Mouse (Mus musculus) MN1 (cell line): ENCODE measurements around the gene Slc35e2.
"Not testable (repeated sequence)": the region's sequence is repeated elsewhere in the genome, so short reads cannot be mapped to it uniquely, and the experiment has no call there.

Experiments used
- DNase-seq: peaks from one replicate; pipeline ENCODE4 v3.0.0-alpha.2; 2016; ENCODE audit warnings: low spot score

Slc35e2 gene

GRCm38 (mm10) chr4:155601091-155601996 lies at the start of gene Slc35e2:
TSS of gene Slc35e2 (plus strand) at chr4:155601416.
- DNase-seq, result peak; percentile 95

GRCm38 (mm10) chr4:155552917-155553532 lies 48.2 kb upstream of the Slc35e2 start:
- DNase-seq, result no peak

DNA sequence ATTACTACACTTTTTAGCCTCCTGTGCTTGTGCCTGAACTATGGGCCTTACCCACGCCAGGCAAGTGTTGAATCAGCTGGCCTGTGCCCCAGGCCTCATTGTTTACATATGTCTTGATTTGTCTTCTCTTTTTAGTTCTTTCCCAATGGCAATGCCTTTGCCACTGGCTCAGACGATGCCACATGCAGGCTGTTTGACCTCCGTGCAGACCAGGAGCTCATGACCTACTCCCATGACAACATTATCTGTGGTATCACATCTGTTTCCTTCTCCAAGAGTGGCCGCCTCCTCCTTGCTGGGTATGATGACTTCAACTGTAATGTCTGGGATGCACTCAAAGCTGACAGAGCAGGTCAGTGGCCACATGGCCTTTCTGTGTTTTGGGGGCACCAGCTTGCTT lies 46.3 kb upstream of the Slc35e2 start:
- peak; percentile 69 for DNase-seq

- DNase-seq, result no peak
Measured at GRCm38 (mm10) chr4:155555464-155555863, 45.8 kb upstream of the Slc35e2 start.

DNA sequence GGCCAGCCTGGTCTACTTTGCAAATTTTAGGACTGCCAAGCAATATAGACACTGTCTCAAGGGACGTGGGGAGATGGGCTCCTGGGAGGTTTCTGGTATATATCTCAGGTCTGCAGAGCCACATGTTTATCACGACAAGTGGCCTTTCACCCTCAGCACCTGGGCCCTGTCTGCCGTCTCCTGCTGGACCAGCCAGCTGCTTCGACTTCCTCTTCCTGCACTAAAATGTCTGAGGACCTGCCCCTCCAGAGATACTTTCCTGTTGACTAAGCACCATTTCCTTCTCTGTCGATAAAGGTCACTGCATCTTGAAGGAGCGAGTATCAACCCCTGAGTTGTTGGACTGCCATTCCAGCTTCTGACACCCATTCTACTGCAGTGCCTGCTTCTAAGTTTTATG lies 41.8 kb upstream of the Slc35e2 start:
- DNase-seq, result no peak

DNA sequence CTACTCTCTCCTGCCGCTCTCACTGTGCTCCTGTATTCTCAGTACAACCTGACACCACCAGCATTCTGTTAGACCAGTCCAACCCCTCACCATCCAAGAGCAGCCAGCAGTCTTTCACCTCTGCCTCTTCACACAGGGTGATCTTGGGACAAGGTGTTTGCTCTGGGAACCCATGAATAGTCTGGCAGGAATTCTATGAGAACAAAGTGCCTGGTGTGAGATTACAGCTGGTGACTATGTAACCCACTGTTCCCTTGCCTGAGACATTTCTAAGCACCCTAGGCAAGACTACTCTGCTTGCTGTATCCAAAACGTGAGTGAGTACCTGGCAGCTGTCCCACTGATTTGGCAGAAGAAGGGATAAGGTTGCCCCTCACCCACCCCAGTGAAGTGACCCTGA lies 40.3 kb upstream of the Slc35e2 start:
- DNase-seq, result no peak

DNA sequence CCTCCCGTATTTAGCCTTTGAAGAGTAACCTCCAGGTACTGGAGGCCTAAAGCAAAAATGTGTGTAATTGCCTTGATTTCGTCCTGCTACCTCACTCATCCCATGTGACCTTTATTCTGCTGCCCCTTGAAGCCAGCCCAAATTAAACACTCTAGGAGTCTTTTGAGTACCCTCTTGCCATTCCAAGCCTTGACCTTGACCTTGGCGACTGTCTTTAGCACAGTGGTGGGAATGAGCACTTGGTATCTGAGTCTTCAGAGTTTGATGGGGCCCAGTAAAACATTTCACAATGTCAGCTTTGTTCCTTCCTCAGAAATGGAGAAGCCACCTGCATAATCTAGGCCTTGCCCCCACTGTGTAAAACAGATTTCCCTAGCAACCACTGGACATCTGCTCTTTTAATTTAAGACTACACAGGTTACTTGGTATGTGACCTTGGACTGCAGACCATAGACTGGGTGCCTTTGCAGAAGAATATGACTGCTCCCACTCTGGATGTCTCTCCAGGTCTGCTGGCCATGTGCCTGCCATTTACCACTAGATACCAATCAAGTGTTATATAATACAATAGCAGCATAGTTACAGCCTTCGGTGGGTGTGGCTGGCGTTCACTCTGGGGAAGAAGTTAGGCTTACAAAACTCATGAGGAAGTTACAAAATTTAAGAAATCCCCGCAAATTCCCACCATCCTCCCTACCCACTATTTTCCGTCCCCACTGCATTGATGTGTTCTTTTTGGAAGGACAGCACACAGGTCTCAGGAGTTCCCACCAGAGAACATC lies 39.4 kb upstream of the Slc35e2 start, which contains the start of gene Nadk:
TSS of gene Nadk (plus strand) at position 718 of the 782 bp plus-strand sequence.
- DNase-seq, result no peak

DNA sequence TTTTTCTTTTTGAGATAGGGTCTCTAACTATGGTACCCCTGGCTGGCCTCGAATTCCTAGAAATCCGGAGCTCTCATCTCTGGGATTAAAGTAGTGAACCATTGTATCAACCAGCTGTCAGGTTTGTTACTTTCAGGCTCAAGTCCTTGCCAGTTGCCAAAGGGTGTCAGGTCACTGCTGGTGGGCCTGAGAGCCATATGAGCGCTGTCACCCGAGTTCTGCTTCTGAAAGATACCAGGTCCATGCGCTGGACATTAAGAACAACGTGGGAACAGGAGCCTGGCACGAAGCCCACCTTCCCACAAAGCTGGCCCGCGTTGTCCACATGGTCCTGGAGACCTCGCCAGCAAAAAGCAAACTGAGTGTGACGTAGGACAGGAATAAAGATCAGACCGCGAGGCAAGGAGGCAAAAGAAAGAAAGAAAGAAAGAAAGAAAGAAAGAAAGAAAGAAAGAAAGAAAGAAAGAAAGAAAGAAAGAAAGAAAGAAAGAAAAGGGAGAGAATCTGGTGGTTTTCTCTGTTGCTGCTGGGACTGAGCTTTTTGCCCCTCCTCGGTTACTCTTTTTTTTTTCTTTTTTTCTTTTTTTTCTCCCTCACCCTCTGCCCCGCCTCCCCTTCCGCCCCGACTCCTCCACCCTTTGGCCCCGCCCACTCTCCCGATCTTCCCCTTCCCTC lies 38.4 kb upstream of the Slc35e2 start:
- DNase-seq, result peak; percentile 83

- peak; percentile 97 for DNase-seq
Measured at GRCm38 (mm10) chr4:155563400-155564231, 37.6 kb upstream of the Slc35e2 start.

- peak; percentile 76 for DNase-seq
Measured at GRCm38 (mm10) chr4:155564315-155565069, 36.7 kb upstream of the Slc35e2 start.

DNA sequence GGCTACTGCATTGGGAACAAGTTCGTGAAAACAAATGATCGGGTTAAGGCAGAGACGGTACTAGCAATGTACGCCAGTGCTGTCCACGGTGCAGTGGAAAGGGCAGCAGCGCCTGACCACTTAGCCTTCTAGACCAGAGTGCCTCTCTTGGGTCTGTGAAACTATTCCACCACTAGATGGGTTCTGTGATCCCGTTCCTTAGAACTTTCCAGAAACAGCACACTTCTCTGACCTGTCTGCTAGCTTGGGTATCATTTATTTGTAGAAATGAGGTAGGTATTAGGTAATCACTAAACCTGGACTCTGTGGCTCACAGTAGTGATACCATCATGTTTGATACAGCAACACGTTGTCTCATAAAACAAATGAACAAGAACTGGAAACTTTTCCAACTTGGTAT lies 34.7 kb upstream of the Slc35e2 start:
- DNase-seq, result no peak

- peak; percentile 48 for DNase-seq
Measured at GRCm38 (mm10) chr4:155568170-155568569, 33.0 kb upstream of the Slc35e2 start.

DNA sequence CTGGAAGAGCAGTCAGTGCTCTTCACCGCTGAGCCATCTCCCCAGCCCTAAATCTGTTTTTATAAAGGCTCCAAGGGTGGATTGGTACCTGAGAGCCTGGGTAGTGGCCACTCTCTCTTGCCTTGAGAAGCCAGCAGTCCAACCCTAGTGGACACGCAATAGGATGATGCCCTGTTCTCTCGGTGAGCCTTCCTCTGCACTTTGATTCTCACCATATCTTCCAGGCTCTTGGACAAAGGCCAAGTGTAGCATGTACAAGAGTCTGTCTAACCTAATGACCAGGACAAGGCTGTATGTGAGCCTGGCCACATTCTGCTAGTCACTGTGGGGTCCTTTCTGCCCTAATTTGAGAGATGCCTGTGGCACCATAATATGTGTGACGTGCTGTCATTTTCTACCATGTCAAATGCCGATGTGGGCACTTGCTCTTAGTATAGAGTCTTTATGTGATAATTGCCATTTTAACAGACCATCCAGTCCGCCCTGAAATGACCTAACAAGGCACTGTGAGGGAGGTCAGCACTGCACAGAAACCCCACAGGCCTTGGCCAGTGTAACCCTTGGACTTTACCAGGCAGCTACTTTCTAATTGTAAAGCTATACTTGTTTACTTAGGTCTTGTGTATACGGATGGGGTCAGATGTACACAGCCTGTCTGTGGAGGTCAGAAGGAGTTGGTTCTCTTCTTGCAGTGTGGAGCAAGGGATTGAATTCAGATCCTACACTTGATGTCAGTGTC lies 32.4 kb upstream of the Slc35e2 start:
- peak; percentile 42 for DNase-seq

DNA sequence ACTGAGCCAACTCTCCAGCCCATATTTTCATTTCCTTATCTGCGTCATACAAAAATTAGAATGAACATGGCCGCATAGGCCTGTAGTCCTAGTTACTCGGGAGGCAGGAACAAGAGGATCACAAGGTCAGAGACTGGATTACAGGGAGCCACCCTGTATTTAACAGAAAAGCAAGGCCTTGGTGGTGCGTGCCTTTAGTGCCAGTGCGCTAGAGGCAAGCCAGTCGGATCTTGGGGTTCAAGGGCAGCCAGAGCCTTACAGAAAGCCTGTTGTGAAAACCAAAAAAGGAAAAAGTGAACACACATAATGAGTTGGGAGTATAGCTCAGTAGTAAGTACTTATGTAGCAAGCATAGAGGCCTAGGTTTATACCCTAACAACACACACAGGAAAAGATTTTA lies 31.4 kb upstream of the Slc35e2 start:
- no peak for DNase-seq

DNA sequence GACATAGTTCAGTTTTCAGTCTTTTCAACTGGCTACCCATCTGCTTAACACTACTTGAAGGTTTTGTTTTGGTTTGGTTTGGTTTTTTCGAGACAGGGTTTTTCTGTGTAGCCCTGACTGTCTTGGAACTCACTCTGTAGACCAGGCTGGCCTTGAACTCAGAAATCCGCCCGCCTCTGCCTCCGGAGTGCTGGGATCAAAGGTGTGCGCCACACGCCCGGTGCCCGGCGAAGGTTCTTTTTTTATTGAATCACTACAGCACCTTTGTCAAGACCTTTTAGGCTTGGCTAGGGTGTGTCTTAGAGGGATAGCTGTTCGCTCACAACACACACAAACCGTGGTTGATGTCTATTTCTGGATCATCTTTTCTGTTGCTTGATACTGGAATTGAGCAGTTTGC lies 30.9 kb upstream of the Slc35e2 start:
- DNase-seq, result not testable (repeated sequence)

DNA sequence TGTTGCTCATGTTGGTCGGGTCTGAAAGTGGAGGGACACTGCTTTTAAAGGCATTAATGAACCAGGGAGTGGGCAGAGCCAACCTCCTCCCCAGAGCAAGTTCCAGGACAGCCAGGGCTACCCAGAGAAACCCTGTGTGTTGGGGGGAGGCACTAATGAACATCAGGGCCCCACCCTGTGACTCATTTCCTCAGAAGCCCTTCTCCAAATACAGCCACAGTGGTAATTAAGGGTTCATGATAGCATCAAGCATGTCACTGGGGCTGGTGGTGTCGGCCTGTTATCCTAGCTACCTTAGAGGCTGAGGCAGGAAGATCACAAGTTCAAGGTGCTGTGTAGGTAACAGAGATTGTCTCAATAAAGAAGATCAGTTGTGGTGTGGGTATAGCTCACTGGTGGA lies 29.8 kb upstream of the Slc35e2 start:
- peak; percentile 40 for DNase-seq

- DNase-seq, result no peak
Measured at GRCm38 (mm10) chr4:155573155-155573554, 28.1 kb upstream of the Slc35e2 start.

DNA sequence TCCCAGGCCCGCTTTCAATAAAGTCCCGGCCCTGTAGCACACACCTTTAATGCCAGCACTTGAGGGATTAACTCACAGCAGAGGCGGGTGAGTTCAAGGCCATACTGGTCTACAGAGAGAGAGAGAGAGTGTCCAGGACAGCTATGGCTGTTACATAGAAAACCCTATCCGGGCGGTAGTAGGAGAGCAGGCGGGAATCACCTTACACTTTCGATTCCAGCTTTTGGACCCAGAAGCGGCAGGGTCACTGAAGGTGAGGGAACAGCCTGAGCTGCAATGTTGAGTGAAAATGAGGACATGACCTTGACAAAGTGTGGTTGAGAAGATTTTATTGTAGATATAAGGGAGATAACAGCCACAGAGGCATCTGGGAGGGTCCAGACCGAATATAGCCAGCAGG lies 27.3 kb upstream of the Slc35e2 start:
- no peak for DNase-seq

DNA sequence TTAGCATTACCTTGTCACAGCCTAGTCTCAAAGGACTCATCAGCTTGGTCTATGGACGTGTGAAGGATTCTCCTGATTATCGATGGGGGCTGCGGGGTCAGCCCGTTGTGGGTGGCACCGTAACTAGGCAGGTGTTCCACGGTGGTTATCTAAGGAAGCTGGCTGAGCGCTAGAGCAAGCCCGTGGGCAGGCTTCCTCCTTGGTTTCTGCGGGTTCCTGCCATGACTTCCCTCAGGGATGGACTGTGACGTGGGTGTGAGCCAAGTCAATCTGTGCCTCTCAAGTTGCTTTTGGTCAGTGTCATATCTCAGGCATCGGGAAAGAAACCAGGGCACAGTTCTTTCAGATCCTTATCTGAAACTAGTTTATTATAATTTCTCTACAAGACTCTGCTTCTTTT lies 26.3 kb upstream of the Slc35e2 start:
- DNase-seq, result no peak

DNA sequence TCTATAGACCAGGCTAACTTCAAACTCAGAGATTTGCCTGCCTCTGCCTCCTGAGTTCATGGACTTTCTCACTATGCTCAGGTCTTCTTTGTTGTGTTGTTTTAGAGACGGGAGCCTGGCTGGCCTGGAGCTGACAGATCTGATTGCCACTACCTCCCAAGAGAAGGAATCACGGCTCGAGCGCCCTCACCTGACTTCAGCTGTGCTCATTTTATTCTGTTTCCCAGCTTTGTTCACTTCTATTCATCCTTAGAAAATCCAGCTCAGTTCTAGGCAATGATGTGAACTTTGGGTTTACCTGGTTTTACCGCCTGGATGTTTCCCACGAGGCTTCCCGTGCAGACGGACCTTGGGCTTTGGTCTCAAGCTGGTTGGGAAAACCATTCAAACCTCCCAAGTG lies 25.7 kb upstream of the Slc35e2 start:
- DNase-seq, result no peak
